Mouse (Mus musculus) intestine, embryonic 16.5 days (tissue): Measurements from ENCODE around the gene Syne4. TPM values are rescaled to one million over a fixed set of nuclear protein-coding genes. Genes with fewer than 3 reads are reported as not detected.
A peak's percentile ranks its signal among the peaks of the same experiment; 100 is the strongest.

Experiments
- ATAC-seq: fragments of 200-750 bp; cut with Nextera tagmentation; 2 replicates; pipeline ENCODE4 v1.8.0; 2017; ENCODE audit warnings: moderate TSS enrichment, moderate library complexity
- H3K27ac ChIP-seq: fragments of 300-500 bp; sonication (generic); 2 replicates; pipeline ENCODE4 v1.5.1; 2014; ENCODE audit warnings: mild to moderate bottlenecking, low read length
- H3K27me3 ChIP-seq: fragments of 300-500 bp; sonication (generic); replicated peaks from 2 replicates; pipeline ENCODE4 v1.6.1; 2014; ENCODE audit warnings: low read length, control low read depth, mixed read lengths; ENCODE audit not compliant: control insufficient read depth, insufficient read depth
- H3K36me3 ChIP-seq: fragments of 300-500 bp; sonication (generic); 2 replicates; pipeline ENCODE4 v1.6.1; 2014; ENCODE audit warnings: low read length, control low read depth; ENCODE audit not compliant: control insufficient read depth, insufficient read depth
- H3K4me1 ChIP-seq: fragments of 300-500 bp; sonication (generic); 2 replicates; pipeline ENCODE4 v1.6.1; 2014; ENCODE audit warnings: low read length, control low read depth, mixed read lengths; ENCODE audit not compliant: control insufficient read depth, insufficient read depth
- H3K4me2 ChIP-seq: fragments of 300-500 bp; sonication (generic); 2 replicates; pipeline ENCODE4 v1.6.1; 2014; ENCODE audit warnings: low read depth, low read length, control low read depth
- H3K4me3 ChIP-seq: fragments of 300-500 bp; sonication (generic); 2 replicates; pipeline ENCODE4 v1.5.1; 2014; ENCODE audit warnings: mild to moderate bottlenecking, low read length
- H3K9ac ChIP-seq: fragments of 300-500 bp; sonication (generic); 2 replicates; pipeline ENCODE4 v1.6.1; 2014; ENCODE audit warnings: low read depth, low read length
- H3K9me3 ChIP-seq: fragments of 300-500 bp; sonication (generic); 2 replicates; pipeline ENCODE4 v1.6.1; 2016; ENCODE audit warnings: low read length, control low read depth; ENCODE audit not compliant: control insufficient read depth
- WGBS: fragments of 180-500 bp; shearing (Covaris S2); extraction: QIAGEN DNeasy Blood & Tissue Kit; methylation state at CpG from one replicate; pipeline ENCODE4 v1.1.7; 2014; 5-methylcytosine and 5-hydroxymethylcytosine counted together
- polyA plus RNA-seq: library from polyadenylated mRNA; unstranded; fragments of >200 nt; fragmentation: Nextera tagmentation; extraction: Ambion mirVana; gene quantifications from 2 replicates; pipeline ENCODE4 v1.2.1, GENCODE M21; 2015

Gene Syne4
- polyA plus RNA-seq, 1 experiment from 2014 or later = 59.7 TPM

- no peaks in the 10 kb centered on the region for H3K36me3 ChIP-seq
- peak; percentile 76 for ATAC-seq
- H3K4me1 ChIP-seq = 0 out of 2 replicates have a peak, but pooled peaks cover 5% of the 10 kb centered on the region
- no peaks in the 10 kb centered on the region for H3K9me3 ChIP-seq
- peak within 1 kb of the TSS; percentile 78 for H3K9ac ChIP-seq
- H3K27ac ChIP-seq = peak within 1 kb of the TSS; percentile 49
- H3K27me3 ChIP-seq = no peaks in the 10 kb centered on the region
- 8% methylated on average over 34 of the region's 35 CpGs for WGBS
- peak within 1 kb of the TSS; percentile 59 for H3K4me2 ChIP-seq
- peak within 1 kb of the TSS; percentile 62 for H3K4me3 ChIP-seq
Measured at GRCm38 (mm10) chr7:30291215-30292131, 23.1 kb upstream of the Syne4 start, which contains the start of gene Clip3. Clip3 (plus strand) TSS chr7:30291728.

- Histone ChIP-seq H3K4me2 (no peak overlapping the region), H3K4me3 (no peak overlapping the region), H3K27me3 (no peaks in the 10 kb centered on the region), H3K4me1 (0 out of 2 replicates have a peak, but pooled peaks cover 5% of the 10 kb centered on the region), H3K9me3 (no peaks in the 10 kb centered on the region), H3K27ac (no peak overlapping the region), H3K36me3 (no peaks in the 10 kb centered on the region), H3K9ac (no peak overlapping the region)
- ATAC-seq = no peak
- WGBS = 84% methylated on average over 13 of the region's 13 CpGs
Measured at GRCm38 (mm10) chr7:30293795-30294194, 20.8 kb upstream of the Syne4 start.

GRCm38 (mm10) chr7:30294296-30294695, 20.3 kb upstream of the Syne4 start:
- Histone ChIP-seq H3K4me2 (no peak overlapping the region), H3K4me1 (0 out of 2 replicates have a peak, but pooled peaks cover 5% of the 10 kb centered on the region), H3K27ac (no peak overlapping the region), H3K9ac (no peak overlapping the region), H3K36me3 (0 out of 2 replicates have a peak, but pooled peaks cover 3% of the 10 kb centered on the region), H3K27me3 (no peaks in the 10 kb centered on the region), H3K9me3 (no peaks in the 10 kb centered on the region), H3K4me3 (no peak overlapping the region)
- ATAC-seq = no peak
- 82% methylated on average over 5 of the region's 5 CpGs for WGBS

- Histone ChIP-seq H3K27me3 (no peaks in the 10 kb centered on the region), H3K4me1 (0 out of 2 replicates have a peak, but pooled peaks cover 5% of the 10 kb centered on the region), H3K4me3 (no peak overlapping the region), H3K4me2 (no peak overlapping the region), H3K9ac (no peak overlapping the region), H3K27ac (no peak overlapping the region), H3K36me3 (0 out of 2 replicates have a peak, but pooled peaks cover 3% of the 10 kb centered on the region), H3K9me3 (no peaks in the 10 kb centered on the region)
- ATAC-seq = peak; percentile 29; the same call in 1 of the 2 replicates
- 51% methylated on average over 10 of the region's 10 CpGs for WGBS
Measured at GRCm38 (mm10) chr7:30295103-30295502, 19.5 kb upstream of the Syne4 start.

- 91% methylated on average over 15 of the region's 15 CpGs for WGBS
- Histone ChIP-seq H3K9me3 (no peaks in the 10 kb centered on the region), H3K4me3 (no peak overlapping the region), H3K9ac (no peak overlapping the region), H3K4me1 (0 out of 2 replicates have a peak, but pooled peaks cover 5% of the 10 kb centered on the region), H3K27me3 (no peaks in the 10 kb centered on the region), H3K36me3 (0 out of 2 replicates have a peak, but pooled peaks cover 3% of the 10 kb centered on the region), H3K27ac (no peak overlapping the region), H3K4me2 (no peak overlapping the region)
- no peak for ATAC-seq
Measured at GRCm38 (mm10) chr7:30296816-30297215, 17.8 kb upstream of the Syne4 start.

- no peak for ATAC-seq
- no peak overlapping the region for H3K27ac ChIP-seq
- H3K4me2 ChIP-seq = no peak overlapping the region
- 0 out of 2 replicates have a peak, but pooled peaks cover 3% of the 10 kb centered on the region for H3K36me3 ChIP-seq
- no peak overlapping the region for H3K9ac ChIP-seq
- no peak overlapping the region for H3K4me3 ChIP-seq
- 0 out of 2 replicates have a peak, but pooled peaks cover under 1% of the 10 kb centered on the region for H3K4me1 ChIP-seq
- no peaks in the 10 kb centered on the region for H3K9me3 ChIP-seq
- WGBS = 79% methylated on average over 16 of the region's 16 CpGs
- H3K27me3 ChIP-seq = no peaks in the 10 kb centered on the region
Measured at GRCm38 (mm10) chr7:30297266-30297665, 17.3 kb upstream of the Syne4 start.

GRCm38 (mm10) chr7:30300914-30301313, 13.7 kb upstream of the Syne4 start:
- no peak overlapping the region for H3K9ac ChIP-seq
- no peak overlapping the region for H3K27ac ChIP-seq
- no peaks in the 10 kb centered on the region for H3K27me3 ChIP-seq
- no peaks in the 10 kb centered on the region for H3K4me1 ChIP-seq
- no peak overlapping the region for H3K4me2 ChIP-seq
- H3K9me3 ChIP-seq = no peaks in the 10 kb centered on the region
- ATAC-seq = no peak
- 0 out of 2 replicates have a peak, but pooled peaks cover 3% of the 10 kb centered on the region for H3K36me3 ChIP-seq
- WGBS = 47% methylated on average over 3 of the region's 3 CpGs
- no peak overlapping the region for H3K4me3 ChIP-seq

- Histone ChIP-seq H3K27ac (no peak overlapping the region), H3K9ac (no peak overlapping the region), H3K4me2 (no peak overlapping the region), H3K4me3 (no peak overlapping the region), H3K9me3 (no peaks in the 10 kb centered on the region), H3K36me3 (no peaks in the 10 kb centered on the region), H3K27me3 (no peaks in the 10 kb centered on the region), H3K4me1 (peaks cover 14% of the 10 kb centered on the region)
- 90% methylated on average over 16 of the region's 16 CpGs for WGBS
- ATAC-seq = no peak
Measured at GRCm38 (mm10) chr7:30306083-30306779, 8.4 kb upstream of the Syne4 start.
